Mouse (Mus musculus) forebrain, embryonic 14.5 days (tissue): ENCODE results near the gene Mcl1. TPM values are rescaled to one million over a fixed set of nuclear protein-coding genes. Genes with fewer than 3 reads are reported as not detected.
"Not testable (repeated sequence)": the region's sequence is repeated elsewhere in the genome, so short reads cannot be mapped to it uniquely, and the experiment has no call there.

Source experiments
- ATAC-seq: fragments of 200-750 bp; cut with Nextera tagmentation; 2 replicates; pipeline ENCODE4 v1.8.0; 2017; ENCODE audit warnings: mild to moderate bottlenecking, moderate library complexity
- DNase-seq: peaks from one replicate; pipeline ENCODE4 v3.0.0-alpha.2; 2015; ENCODE audit warnings: low spot score
- H3K27ac ChIP-seq: fragments of 300-500 bp; sonication (generic); 2 replicates; pipeline ENCODE4 v1.5.1; 2014; ENCODE audit warnings: low read depth, mild to moderate bottlenecking, control low read depth, low read length, moderate library complexity
- H3K27me3 ChIP-seq: fragments of 300-500 bp; sonication (generic); replicated peaks from 2 replicates; pipeline ENCODE4 v1.6.1; 2014; ENCODE audit warnings: low read length, control low read depth, mixed read lengths; ENCODE audit not compliant: control insufficient read depth, insufficient read depth
- H3K36me3 ChIP-seq: fragments of 300-500 bp; sonication (generic); 2 replicates; pipeline ENCODE4 v1.6.1; 2014; ENCODE audit warnings: low read length, control low read depth; ENCODE audit not compliant: control insufficient read depth, insufficient read depth
- H3K4me1 ChIP-seq: fragments of 300-500 bp; sonication (generic); 2 replicates; pipeline ENCODE4 v1.6.1; 2014; ENCODE audit warnings: antibody characterized with exemption, low read length, control low read depth; ENCODE audit not compliant: control insufficient read depth, insufficient read depth
- H3K4me2 ChIP-seq: fragments of 300-500 bp; sonication (generic); 2 replicates; pipeline ENCODE4 v1.6.1; 2014; ENCODE audit warnings: mild to moderate bottlenecking, control low read depth, low read length
- H3K4me3 ChIP-seq: fragments of 300-500 bp; sonication (generic); 2 replicates; pipeline ENCODE4 v1.5.1; 2014; ENCODE audit warnings: low read depth, low read length, control low read depth
- H3K9ac ChIP-seq: fragments of 300-500 bp; sonication (generic); 2 replicates; pipeline ENCODE4 v1.6.1; 2014; ENCODE audit warnings: mild to moderate bottlenecking, low read length, control low read depth, moderate library complexity
- H3K9me3 ChIP-seq: fragments of 300-500 bp; sonication (generic); replicated peaks from 2 replicates; pipeline ENCODE4 v1.6.1; 2016; ENCODE audit warnings: low read length, control low read depth, mixed read lengths; ENCODE audit not compliant: control insufficient read depth
- WGBS: fragments of 180-500 bp; shearing (Covaris S2); extraction: QIAGEN DNeasy Blood & Tissue Kit; methylation state at CpG from one replicate; pipeline ENCODE4 v1.1.7; 2014; 5-methylcytosine and 5-hydroxymethylcytosine counted together
- polyA plus RNA-seq: library from polyadenylated mRNA; unstranded; fragments of >200 nt; fragmentation: Nextera tagmentation; extraction: Ambion mirVana; gene quantifications from 2 replicates; pipeline ENCODE4 v1.2.1, GENCODE M21; 2014

Mcl1 gene
- polyA plus RNA-seq: 50.3 and 50.8 TPM in 2 replicates

DNA sequence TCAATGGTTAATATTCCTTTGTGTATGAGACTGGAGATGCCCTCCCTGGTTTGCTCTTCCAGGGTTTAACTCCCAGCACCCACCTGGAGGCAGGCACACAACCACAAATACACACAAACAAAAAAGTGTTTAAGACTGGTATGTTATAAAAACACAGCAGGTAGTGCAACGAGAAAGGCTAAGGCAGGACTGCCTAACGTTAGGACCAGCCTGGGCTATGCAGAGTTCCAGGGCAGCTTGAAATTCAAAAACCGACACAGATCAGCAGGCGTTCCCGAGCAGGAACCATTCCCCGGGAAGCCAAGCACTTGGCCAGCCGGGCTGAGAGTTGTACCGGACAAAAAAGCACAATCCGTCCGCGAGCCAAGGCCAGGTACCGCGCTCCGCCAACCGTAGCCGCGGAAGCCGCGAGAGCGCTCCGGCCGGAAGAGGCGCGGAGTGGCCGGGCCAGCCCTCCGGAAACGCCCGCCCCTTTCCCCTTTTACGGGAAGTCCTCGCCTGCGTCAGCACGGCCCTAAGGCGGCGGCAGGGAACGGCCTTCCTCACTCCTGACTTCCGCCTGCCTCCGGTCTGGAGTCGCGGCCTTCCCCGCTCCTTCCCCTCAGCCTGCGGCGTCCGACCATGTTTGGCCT lies at the start of gene Mcl1:
Gene Mcl1 (plus strand): TSS at position 553 of the 632 bp plus-strand sequence.
- no peaks in the 10 kb centered on the region for H3K9me3 ChIP-seq
- H3K27me3 ChIP-seq: no peaks in the 10 kb centered on the region
- H3K27ac ChIP-seq: peak within 1 kb of the TSS; percentile 97
- H3K4me1 ChIP-seq: peaks cover 25% of the 10 kb centered on the region
- H3K9ac ChIP-seq: peak within 1 kb of the TSS; percentile 99
- ATAC-seq (peak; percentile 98), DNase-seq (peak; percentile 97)
- peaks cover 30% of the 10 kb centered on the region for H3K36me3 ChIP-seq
- peak within 1 kb of the TSS; percentile 84 for H3K4me2 ChIP-seq
- under 1% methylated on average over 40 of the region's 43 CpGs for WGBS
- peak within 1 kb of the TSS; percentile 99 for H3K4me3 ChIP-seq

DNA sequence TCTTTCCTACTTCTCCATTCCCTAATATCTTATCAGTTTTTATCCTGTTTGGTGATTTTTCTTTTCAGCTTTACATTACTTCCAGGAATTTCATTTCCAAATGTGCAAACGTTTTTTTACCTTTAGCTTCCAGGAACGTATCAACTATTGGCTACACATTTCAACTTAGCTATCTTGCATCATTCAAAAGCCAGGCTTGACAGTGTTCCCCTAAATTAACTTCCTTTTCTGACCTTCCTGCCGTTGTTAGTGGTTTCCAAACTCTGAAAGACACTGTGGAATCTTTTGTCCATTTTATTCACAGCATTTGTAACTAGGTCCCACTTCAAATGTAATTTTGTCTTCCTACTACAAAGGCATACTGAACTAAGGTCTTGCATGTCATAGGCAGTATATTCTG lies 49.4 kb upstream of the Mcl1 start:
- 76% methylated on average over 3 of the region's 3 CpGs for WGBS
- DNase-seq (no peak), ATAC-seq (no peak)
- Histone ChIP-seq H3K27ac (no peak overlapping the region), H3K4me2 (no peak overlapping the region), H3K36me3 (peaks cover 31% of the 10 kb centered on the region), H3K4me1 (no peaks in the 10 kb centered on the region), H3K9ac (no peak overlapping the region), H3K4me3 (no peak overlapping the region), H3K9me3 (no peaks in the 10 kb centered on the region), H3K27me3 (no peaks in the 10 kb centered on the region)

DNA sequence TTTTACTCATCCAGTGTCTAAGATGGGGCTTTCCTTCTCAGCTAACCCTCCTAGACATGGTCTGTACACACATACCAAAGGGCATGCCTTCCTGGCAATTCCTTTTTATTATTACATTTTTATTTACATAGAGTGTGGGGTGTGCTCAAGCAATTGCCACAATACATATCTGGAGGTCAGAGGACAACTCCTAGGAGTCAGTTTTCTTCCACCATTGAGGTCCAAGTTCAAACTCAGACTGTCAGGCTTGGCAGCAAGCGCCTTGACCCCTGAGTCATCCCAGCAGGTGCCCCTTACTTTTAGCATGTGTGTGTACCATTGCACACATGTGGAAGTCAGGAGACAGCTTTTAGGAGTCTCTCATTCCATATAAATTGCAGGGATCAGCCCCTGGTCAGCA lies 44.6 kb upstream of the Mcl1 start:
- ATAC-seq: no peak
- 97% methylated on average over 1 of the region's 1 CpGs for WGBS
- H3K36me3 ChIP-seq: peaks cover 43% of the 10 kb centered on the region

DNA sequence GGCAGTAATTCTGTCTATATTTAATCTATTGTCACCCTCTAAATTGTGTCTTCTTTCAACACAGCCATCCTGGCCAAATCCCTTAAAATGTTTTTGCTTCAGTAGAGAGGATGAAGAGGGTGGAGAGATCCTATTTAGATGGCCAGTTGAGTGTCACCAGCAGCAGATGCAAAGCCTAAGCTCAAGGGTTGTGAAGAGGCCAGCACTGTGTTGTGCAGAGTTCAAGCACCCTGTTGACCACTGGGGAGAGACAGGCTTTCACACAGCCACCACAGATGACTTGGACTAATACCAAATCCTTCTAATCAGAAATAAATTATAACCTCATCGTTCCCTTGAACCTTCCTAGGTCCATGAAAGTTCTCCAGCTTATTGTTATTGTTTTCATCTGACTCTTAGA lies 40.1 kb upstream of the Mcl1 start:
- ATAC-seq (no peak), DNase-seq (no peak)
- Histone ChIP-seq H3K36me3 (peaks cover 38% of the 10 kb centered on the region), H3K27me3 (no peaks in the 10 kb centered on the region), H3K27ac (no peak overlapping the region), H3K4me3 (no peak overlapping the region), H3K4me1 (no peaks in the 10 kb centered on the region), H3K9ac (no peak overlapping the region), H3K4me2 (no peak overlapping the region), H3K9me3 (no peaks in the 10 kb centered on the region)
- 100% methylated on average over 1 of the region's 1 CpGs for WGBS

More for the DNA sequence above, 44.6 kb upstream of the Mcl1 start:
- DNase-seq: no peak
- Histone ChIP-seq H3K27me3 (no peaks in the 10 kb centered on the region), H3K4me1 (no peaks in the 10 kb centered on the region), H3K4me2 (no peak overlapping the region), H3K9ac (no peak overlapping the region), H3K4me3 (no peak overlapping the region), H3K9me3 (no peaks in the 10 kb centered on the region), H3K27ac (no peak overlapping the region)

DNA sequence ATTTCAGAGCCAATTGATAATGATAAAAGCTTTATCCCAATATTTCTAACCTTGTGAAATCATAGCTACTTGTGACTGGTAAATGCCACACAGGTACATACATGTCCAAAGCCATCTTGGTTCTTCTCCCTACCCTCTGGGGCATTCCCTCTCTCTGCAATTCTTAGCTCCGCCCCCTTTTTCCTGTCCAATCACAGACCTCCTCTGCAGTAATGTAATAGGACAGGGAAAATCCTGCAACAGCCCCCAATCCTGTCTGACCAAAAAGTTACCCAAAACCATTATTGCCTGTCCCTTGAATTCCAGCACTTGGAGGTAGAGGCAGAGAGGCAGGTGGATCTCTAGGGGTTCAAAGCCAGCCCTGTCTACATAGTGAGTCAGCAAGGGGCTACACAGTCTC lies 37.3 kb upstream of the Mcl1 start:
- H3K4me2 ChIP-seq: no peak overlapping the region
- no peaks in the 10 kb centered on the region for H3K9me3 ChIP-seq
- H3K27me3 ChIP-seq: no peaks in the 10 kb centered on the region
- DNase-seq: no peak
- H3K36me3 ChIP-seq: peaks cover 34% of the 10 kb centered on the region
- peaks cover 6% of the 10 kb centered on the region for H3K4me1 ChIP-seq
- no peak overlapping the region for H3K9ac ChIP-seq
- WGBS: 76% methylated on average over 1 of the region's 1 CpGs
- no peak overlapping the region for H3K4me3 ChIP-seq
- no peak overlapping the region for H3K27ac ChIP-seq
- no peak for ATAC-seq

DNA sequence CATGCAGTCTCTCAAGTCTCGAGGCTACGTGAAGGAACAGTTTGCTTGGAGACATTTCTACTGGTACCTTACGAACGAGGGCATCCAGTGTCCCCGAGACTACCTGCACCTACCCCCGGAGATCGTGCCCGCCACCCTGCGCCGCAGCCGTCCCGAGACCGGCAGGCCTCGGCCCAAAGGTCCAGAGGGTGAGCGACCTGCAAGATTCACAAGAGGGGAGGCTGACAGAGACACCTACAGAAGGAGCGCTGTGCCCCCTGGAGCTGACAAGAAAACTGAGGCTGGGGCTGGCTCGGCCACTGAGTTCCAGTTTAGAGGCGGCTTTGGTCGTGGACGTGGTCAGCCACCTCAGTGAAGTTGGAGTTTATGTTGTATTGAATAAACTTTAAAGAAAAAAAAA lies 36.2 kb upstream of the Mcl1 start:
- not testable (repeated sequence) for H3K4me3 ChIP-seq, ATAC-seq, H3K4me1 ChIP-seq, DNase-seq, H3K9me3 ChIP-seq, H3K9ac ChIP-seq, H3K27ac ChIP-seq, H3K4me2 ChIP-seq, H3K27me3 ChIP-seq
- WGBS: 93% methylated on average over 20 of the region's 20 CpGs
- H3K36me3 ChIP-seq: peaks cover 33% of the 10 kb centered on the region

DNA sequence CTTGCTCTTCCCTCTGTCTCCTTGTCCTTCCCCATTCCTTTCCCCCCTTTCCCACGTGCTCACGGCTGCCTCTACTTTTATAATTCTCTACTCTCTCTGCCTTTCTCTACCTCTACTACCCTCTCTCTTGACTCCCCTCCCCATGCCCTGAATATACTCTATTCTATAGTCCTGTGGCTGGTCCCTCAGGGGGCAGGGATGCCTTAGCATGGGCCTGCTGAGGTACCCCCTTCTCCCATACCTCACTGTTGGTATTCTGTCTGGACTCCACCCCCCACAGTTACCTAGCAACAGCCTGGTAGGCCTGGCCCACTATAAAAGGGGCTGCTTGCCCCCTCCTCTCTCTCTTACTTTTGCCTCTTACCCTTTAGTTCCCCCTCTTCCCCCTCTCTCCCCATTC lies 35.0 kb upstream of the Mcl1 start:
- Histone ChIP-seq H3K4me1 (peaks cover 7% of the 10 kb centered on the region), H3K27ac (no peak overlapping the region), H3K9ac (no peak overlapping the region), H3K9me3 (no peaks in the 10 kb centered on the region), H3K4me2 (no peak overlapping the region), H3K36me3 (peaks cover 35% of the 10 kb centered on the region), H3K4me3 (no peak overlapping the region), H3K27me3 (no peaks in the 10 kb centered on the region)
- DNase-seq (no peak), ATAC-seq (no peak)
- 39% methylated on average over 2 of the region's 2 CpGs for WGBS

DNA sequence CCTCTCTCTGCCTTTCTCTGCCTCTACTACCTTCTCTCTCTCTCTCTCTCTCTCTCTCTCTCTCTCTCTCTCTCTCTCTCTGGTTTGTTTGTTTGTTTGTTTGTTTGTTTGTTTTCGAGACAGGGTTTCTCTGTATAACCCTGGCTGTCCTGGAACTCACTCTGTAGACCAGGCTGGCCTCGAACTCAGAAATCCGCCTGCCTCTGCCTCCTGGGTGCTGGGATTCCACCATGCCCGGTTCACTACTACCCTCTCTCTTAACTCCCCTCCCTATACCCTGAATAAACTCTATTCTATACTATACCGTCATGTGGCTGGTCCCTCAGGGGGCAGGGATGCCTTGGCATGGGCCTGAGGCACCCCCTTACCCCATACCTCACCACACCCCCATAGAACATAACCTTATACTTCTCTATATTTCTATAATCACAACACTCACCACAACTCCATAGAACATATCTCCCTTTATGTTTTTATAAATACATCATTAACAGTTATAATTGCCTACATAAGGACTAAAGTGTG lies 34.5 kb upstream of the Mcl1 start:
- H3K9ac ChIP-seq: peak overlapping the region; percentile 56
- H3K4me3 ChIP-seq: peak overlapping the region; percentile 60
- not testable (repeated sequence) for H3K4me1 ChIP-seq, DNase-seq, H3K9me3 ChIP-seq, ATAC-seq, H3K27me3 ChIP-seq
- peaks cover 37% of the 10 kb centered on the region for H3K36me3 ChIP-seq
- peak overlapping the region; percentile 55 for H3K4me2 ChIP-seq
- peak overlapping the region; percentile 54; the same call in 1 of the 2 replicates for H3K27ac ChIP-seq
- 67% methylated on average over 5 of the region's 5 CpGs for WGBS
